Mouse (Mus musculus): ENCODE data around the gene Olfr695. TPM values are rescaled to one million over a fixed set of nuclear protein-coding genes. Genes with fewer than 3 reads are reported as not detected.
"Not testable (repeated sequence)": the region's sequence is repeated elsewhere in the genome, so short reads cannot be mapped to it uniquely, and the experiment has no call there.

The Olfr695 gene
- not detected for total RNA-seq (2021)

GRCm38 (mm10) chr7:106716296-106716695 lies at the start of gene Olfr695:
Olfr695 (minus strand) TSS chr7:106716396.
- intact Hi-C loops (cut with DNase I) = no loop called here
- no peak for DNase-seq

GRCm38 (mm10) chr7:106761008-106761407 lies 44.8 kb upstream of the Olfr695 start:
- DNase-seq; intact Hi-C loops (cut with DNase I): not testable (repeated sequence)

- intact Hi-C loops (cut with DNase I) = no loop called here
- no peak for DNase-seq
Observed at GRCm38 (mm10) chr7:106758800-106759199, 42.6 kb upstream of the Olfr695 start.

DNA sequence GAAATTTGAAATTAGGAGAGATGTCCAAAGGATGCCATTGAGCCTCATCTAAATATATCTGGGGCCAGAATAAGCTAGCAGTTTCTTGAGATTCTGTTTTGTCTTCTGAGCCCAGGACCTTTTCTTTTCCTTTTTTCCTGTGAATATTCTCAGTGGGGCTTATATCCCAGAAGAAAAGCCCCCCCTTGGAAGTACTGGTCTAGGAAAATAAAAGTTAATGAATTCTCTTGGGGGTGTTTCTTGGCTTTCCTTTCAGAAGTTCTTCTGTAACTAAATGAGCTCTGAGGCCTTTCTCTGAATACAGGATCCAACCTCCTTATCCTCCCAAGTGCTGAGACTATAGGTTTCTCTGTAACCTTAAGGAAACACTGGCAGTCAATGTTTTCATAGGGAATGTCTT lies 39.1 kb upstream of the Olfr695 start, which contains the start of gene Olfr698:
Gene Olfr698, minus strand, starts transcription at position 101 of the 400 bp plus-strand sequence.
- intact Hi-C loops (cut with DNase I) = no loop called here
- DNase-seq = no peak

- intact Hi-C loops (cut with DNase I) = no loop called here
- DNase-seq = no peak
Observed at GRCm38 (mm10) chr7:106745811-106746210, 29.6 kb upstream of the Olfr695 start.

DNA sequence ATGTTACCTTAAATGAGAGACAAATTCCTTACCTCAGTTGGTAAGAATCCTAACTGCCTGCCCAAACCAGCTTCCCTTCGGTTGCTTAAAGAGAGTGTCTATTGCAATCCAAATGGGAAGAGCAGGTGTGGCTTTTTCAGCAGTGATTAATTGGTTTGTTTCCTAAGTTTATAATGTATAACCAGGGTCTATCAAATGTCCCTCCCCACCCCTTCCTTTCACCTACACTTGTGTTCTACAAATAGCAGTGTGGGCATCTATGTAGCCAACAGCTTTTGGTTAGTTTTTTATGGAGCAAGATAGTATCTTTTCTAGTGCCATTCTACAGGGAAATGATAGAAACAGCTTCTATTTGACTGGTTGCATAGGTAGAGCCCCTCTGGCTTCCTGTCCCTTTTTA lies 26.1 kb upstream of the Olfr695 start, which contains the start of gene Olfr697:
Gene Olfr697, minus strand, starts transcription at position 101 of the 400 bp plus-strand sequence.
- DNase-seq = no peak
- intact Hi-C loops (cut with DNase I) = no loop called here

- no peak for DNase-seq
- intact Hi-C loops (cut with DNase I) = no loop called here
Observed at GRCm38 (mm10) chr7:106737028-106737427, 20.8 kb upstream of the Olfr695 start.

GRCm38 (mm10) chr7:106733717-106734116 lies 17.5 kb upstream of the Olfr695 start:
- no peak for DNase-seq
- intact Hi-C loops (cut with DNase I) = no loop called here

GRCm38 (mm10) chr7:106725654-106726053 lies 9.5 kb upstream of the Olfr695 start:
- intact Hi-C loops (cut with DNase I); DNase-seq: not testable (repeated sequence)

- intact Hi-C loops (cut with DNase I) = no loop called here
- DNase-seq = no peak
Observed at GRCm38 (mm10) chr7:106711463-106711862, 4.7 kb downstream of the Olfr695 start.

DNA sequence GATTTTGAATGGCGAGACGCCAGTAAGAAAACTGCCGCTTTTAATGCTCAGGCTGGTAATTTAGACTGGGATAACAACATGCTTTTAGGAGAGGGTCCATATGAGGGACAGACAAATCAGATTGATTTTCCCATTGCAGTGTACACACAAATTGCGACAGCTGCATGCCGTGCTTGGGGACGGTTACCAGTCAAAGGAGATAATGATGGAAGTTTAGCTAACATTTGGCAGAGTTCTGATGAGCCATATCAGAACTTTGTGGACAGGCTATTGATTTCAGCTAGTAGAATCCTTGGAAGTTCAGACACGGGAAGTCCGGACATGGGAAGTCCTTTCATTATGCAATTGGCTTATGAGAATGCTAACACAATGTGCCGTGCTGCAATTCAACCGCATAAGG lies 8.5 kb downstream of the Olfr695 start:
- DNase-seq; intact Hi-C loops (cut with DNase I): not testable (repeated sequence)

GRCm38 (mm10) chr7:106696891-106697290 lies 19.3 kb downstream of the Olfr695 start:
- intact Hi-C loops (cut with DNase I) = no loop called here
- no peak for DNase-seq

GRCm38 (mm10) chr7:106692976-106693375 lies 23.2 kb downstream of the Olfr695 start:
- intact Hi-C loops (cut with DNase I) = no loop called here
- DNase-seq = no peak

- intact Hi-C loops (cut with DNase I) = no loop called here
- DNase-seq = no peak
Observed at GRCm38 (mm10) chr7:106691714-106692113, 24.5 kb downstream of the Olfr695 start, which contains the start of gene Olfr694. Olfr694 (minus strand) TSS chr7:106691814.

DNA sequence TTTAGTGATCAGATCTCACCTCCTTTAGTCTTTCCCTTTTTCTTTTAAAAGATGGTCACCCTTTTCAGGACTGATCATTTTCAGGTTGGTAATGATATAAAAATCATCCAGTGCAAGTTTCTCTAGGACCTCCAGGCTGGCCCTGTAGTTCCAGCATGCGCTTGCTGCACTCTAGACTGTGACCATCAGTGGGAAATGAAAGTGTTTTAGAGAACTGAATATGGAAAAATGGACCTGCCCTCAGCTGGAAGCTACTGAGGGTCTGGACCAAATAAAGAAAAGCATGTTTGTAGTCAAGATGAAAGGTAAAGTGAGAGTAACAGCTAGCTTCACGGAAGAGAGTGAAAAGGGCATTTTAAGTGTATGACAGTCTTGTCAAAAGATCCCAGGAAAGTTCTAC lies 30.8 kb downstream of the Olfr695 start:
- intact Hi-C loops (cut with DNase I) = no loop called here
- DNase-seq = no peak

DNA sequence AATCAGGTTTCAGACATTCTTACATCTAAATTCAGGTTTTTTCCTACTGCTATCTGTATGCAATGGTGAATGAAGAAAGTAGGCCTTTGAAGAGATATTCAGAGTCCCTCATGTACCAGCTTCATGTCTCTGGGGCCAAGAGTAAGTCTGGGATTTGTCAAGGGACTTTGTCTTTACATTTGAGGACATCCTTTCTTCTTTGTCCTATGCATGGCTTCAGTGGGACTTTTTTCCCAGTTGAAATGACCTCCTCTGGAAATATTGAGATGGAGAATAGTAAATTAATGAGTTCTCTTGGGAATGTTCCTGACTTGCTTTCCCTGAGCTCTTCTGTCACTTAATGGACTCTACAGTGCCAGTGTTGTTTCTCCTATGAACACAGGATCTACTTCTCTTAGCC lies 35.7 kb downstream of the Olfr695 start, which contains the start of gene Olfr693:
Gene Olfr693, minus strand, starts transcription at position 101 of the 400 bp plus-strand sequence.
- intact Hi-C loops (cut with DNase I) = no loop called here
- DNase-seq = no peak

Other genes with a start within 250 kb of the Olfr695 start
- gene Olfr693, start 35.8 kb downstream of the Olfr695 start, total RNA-seq (2021) = not detected
- gene Olfr694, start 24.6 kb downstream of the Olfr695 start, total RNA-seq (2021) = not detected
- not detected for gene Olfr697, start 26.0 kb upstream of the Olfr695 start, total RNA-seq (2021)
- not detected for gene Olfr698, start 39.0 kb upstream of the Olfr695 start, total RNA-seq (2021)
- gene Olfr699, start 76.8 kb upstream of the Olfr695 start, total RNA-seq (2021) = not detected
- gene Olfr700, start 92.4 kb upstream of the Olfr695 start, total RNA-seq (2021) = not detected
- not detected for gene Olfr701, start 97.7 kb upstream of the Olfr695 start, total RNA-seq (2021)
- gene Olfr702, start 117.5 kb upstream of the Olfr695 start, total RNA-seq (2021) = not detected
- not detected for gene Olfr703, start 127.0 kb upstream of the Olfr695 start, total RNA-seq (2021)
- gene Olfr704, start 146.8 kb upstream of the Olfr695 start, total RNA-seq (2021) = not detected
- not detected for gene Olfr705, start 160.5 kb upstream of the Olfr695 start, total RNA-seq (2021)
- gene Olfr706, start 171.8 kb upstream of the Olfr695 start, total RNA-seq (2021) = not detected
- gene Olfr707, start 184.8 kb upstream of the Olfr695 start, total RNA-seq (2021) = not detected
- not detected for gene Olfr1532-ps1, start 191.6 kb upstream of the Olfr695 start, total RNA-seq (2021)
- gene Olfr709-ps1, start 215.8 kb upstream of the Olfr695 start, total RNA-seq (2021) = not detected
- not detected for gene Olfr710, start 231.9 kb upstream of the Olfr695 start, total RNA-seq (2021)
- gene Olfr6, start 247.5 kb upstream of the Olfr695 start, total RNA-seq (2021) = not detected